Mouse (Mus musculus): Measurements from ENCODE around the gene Ttc3.

The Ttc3 gene

GRCm38 (mm10) chr16:94358091-94358490, 12.3 kb upstream of the Ttc3 start:
- WGBS: 90% methylated on average over 3 of the region's 3 CpGs

- WGBS: 89% methylated on average over 13 of the region's 13 CpGs
Observed at GRCm38 (mm10) chr16:94360578-94361350, 9.7 kb upstream of the Ttc3 start.

GRCm38 (mm10) chr16:94362174-94362873, 8.1 kb upstream of the Ttc3 start:
- 34% methylated on average over 10 of the region's 10 CpGs for whole genome bisulfite sequencing

GRCm38 (mm10) chr16:94363814-94364213, 6.6 kb upstream of the Ttc3 start:
- WGBS: 84% methylated on average over 4 of the region's 4 CpGs

GRCm38 (mm10) chr16:94365435-94365834, 5.0 kb upstream of the Ttc3 start:
- 89% methylated on average over 3 of the region's 3 CpGs for WGBS

- 1% methylated on average over 6 of the region's 6 CpGs for WGBS
Observed at GRCm38 (mm10) chr16:94369596-94370172, 734 bp upstream of the Ttc3 start.

GRCm38 (mm10) chr16:94370915-94371300, 490 bp downstream of the Ttc3 start:
- WGBS: under 1% methylated on average over 43 of the region's 43 CpGs

GRCm38 (mm10) chr16:94371301-94371931, 998 bp downstream of the Ttc3 start, which contains the start of gene Pigp:
Pigp (minus strand) TSS chr16:94371842.
- WGBS: under 1% methylated on average over 39 of the region's 43 CpGs

GRCm38 (mm10) chr16:94379386-94379785, 9.0 kb downstream of the Ttc3 start:
- WGBS: 53% methylated on average over 1 of the region's 1 CpGs

- WGBS: 79% methylated on average over 3 of the region's 3 CpGs
Observed at GRCm38 (mm10) chr16:94383277-94383676, 12.9 kb downstream of the Ttc3 start.

- WGBS: 81% methylated on average over 7 of the region's 7 CpGs
Observed at GRCm38 (mm10) chr16:94387690-94388089, 17.3 kb downstream of the Ttc3 start.

- WGBS: 42% methylated on average over 4 of the region's 4 CpGs
Observed at GRCm38 (mm10) chr16:94392299-94392698, 21.9 kb downstream of the Ttc3 start.

- WGBS: 35% methylated on average over 3 of the region's 3 CpGs
Observed at GRCm38 (mm10) chr16:94395051-94395450, 24.6 kb downstream of the Ttc3 start.

GRCm38 (mm10) chr16:94396641-94397040, 26.2 kb downstream of the Ttc3 start:
- WGBS: 79% methylated on average over 7 of the region's 7 CpGs

- 73% methylated on average over 2 of the region's 2 CpGs for WGBS
Observed at GRCm38 (mm10) chr16:94399141-94399540, 28.7 kb downstream of the Ttc3 start.

- 31% methylated on average over 2 of the region's 2 CpGs for WGBS
Observed at GRCm38 (mm10) chr16:94401636-94402035, 31.2 kb downstream of the Ttc3 start.

- 56% methylated on average over 4 of the region's 4 CpGs for WGBS
Observed at GRCm38 (mm10) chr16:94402185-94402584, 31.8 kb downstream of the Ttc3 start.

- 46% methylated on average over 3 of the region's 3 CpGs for WGBS
Observed at GRCm38 (mm10) chr16:94411287-94411686, 40.9 kb downstream of the Ttc3 start.

GRCm38 (mm10) chr16:94412198-94412597, 41.8 kb downstream of the Ttc3 start:
- 70% methylated on average over 2 of the region's 2 CpGs for whole genome bisulfite sequencing

- WGBS: 85% methylated on average over 4 of the region's 4 CpGs
Observed at GRCm38 (mm10) chr16:94412760-94413159, 42.3 kb downstream of the Ttc3 start.

- 67% methylated on average over 6 of the region's 6 CpGs for WGBS
Observed at GRCm38 (mm10) chr16:94414151-94414550, 43.7 kb downstream of the Ttc3 start.

- 95% methylated on average over 3 of the region's 3 CpGs for WGBS
Observed at GRCm38 (mm10) chr16:94420498-94420897, 50.1 kb downstream of the Ttc3 start.

Measured in cerebral cortex, adult 2 months (tissue).